Mouse (Mus musculus): Measurements from ENCODE around the gene Tshb. TPM values are rescaled to one million over a fixed set of nuclear protein-coding genes. Genes with fewer than 3 reads are reported as not detected.
A peak's percentile ranks its signal among the peaks of the same experiment; 100 is the strongest.

Gene Tshb
- not detected in 2 replicates for polyA plus RNA-seq (2011; ENCODE audit: insufficient read depth, insufficient read length, low replicate concordance, missing spikeins)

DNA sequence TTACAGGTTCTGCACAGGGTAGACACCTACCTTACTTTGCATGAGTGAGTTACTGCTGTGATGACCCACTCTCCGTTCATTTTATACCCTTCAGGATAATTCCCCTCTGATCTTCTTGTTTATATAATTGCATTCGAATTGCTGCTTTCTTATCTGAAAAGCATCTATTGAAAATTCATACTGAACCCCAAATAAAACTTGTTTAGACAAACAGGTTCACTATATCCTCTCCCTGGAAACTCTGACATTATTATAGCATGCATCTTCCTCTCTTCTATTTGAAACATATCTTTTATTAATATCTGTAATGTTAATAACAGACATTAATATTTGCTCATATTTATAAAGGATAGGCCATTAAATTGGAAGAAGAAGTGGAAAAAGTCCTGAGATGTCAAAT lies at the start of gene Tshb:
TSS of gene Tshb (minus strand) at position 101 of the 400 bp plus-strand sequence.
- Histone ChIP-seq H3K4me1 (ENCODE audit: control insufficient read depth, insufficient read depth, low read length) (no peaks in the 10 kb centered on the region), H3K4me3 (replicated peaks; ENCODE audit: control insufficient read depth, low read depth, low read length) (no peak within 1 kb of the TSS), H3K27ac (ENCODE audit: control insufficient read depth, insufficient read depth, low read depth, low read length, poor library complexity) (no peak within 1 kb of the TSS)
- WGBS, result 81% methylated on average over 2 of the region's 2 CpGs
- TF ChIP-seq POLR2A (IDR thresholded peaks at IDR 0.05; ENCODE audit: borderline replicate concordance, control insufficient read depth, low read depth, low read length) (no peak), CTCF (IDR thresholded peaks at IDR 0.05; ENCODE audit: control insufficient read depth, insufficient read depth, low read length) (no peak)

DNA sequence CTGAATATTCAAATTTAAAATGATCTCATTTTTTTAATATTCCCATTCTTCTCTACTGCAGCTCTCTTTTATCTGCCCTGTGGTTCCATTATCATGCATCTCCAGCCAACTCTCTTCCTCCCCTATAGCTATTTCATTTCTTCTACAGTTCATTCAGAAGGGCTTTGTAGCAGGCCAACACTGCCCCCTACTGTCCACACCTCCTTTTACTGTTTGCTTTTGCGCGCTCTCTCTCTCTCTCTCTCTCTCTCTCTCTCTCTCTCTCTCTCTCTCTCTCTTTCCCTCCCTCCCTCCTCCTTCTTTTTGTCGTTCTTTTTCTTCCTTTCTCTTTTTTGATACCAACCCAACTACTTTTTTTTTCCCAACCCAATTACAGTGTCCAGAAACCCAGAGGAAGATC lies 21.4 kb upstream of the Tshb start:
- Histone ChIP-seq H3K4me3 (replicated peaks; ENCODE audit: control insufficient read depth, low read depth, low read length) (no peak overlapping the region), H3K27ac (ENCODE audit: control insufficient read depth, insufficient read depth, low read depth, low read length, poor library complexity) (no peak overlapping the region), H3K4me1 (ENCODE audit: control insufficient read depth, insufficient read depth, low read length) (no peaks in the 10 kb centered on the region)
- WGBS, result 2% methylated on average over 3 of the region's 3 CpGs
- TF ChIP-seq POLR2A (IDR thresholded peaks at IDR 0.05; ENCODE audit: borderline replicate concordance, control insufficient read depth, low read depth, low read length) (no peak), CTCF (IDR thresholded peaks at IDR 0.05; ENCODE audit: control insufficient read depth, insufficient read depth, low read length) (peak; percentile 52)

DNA sequence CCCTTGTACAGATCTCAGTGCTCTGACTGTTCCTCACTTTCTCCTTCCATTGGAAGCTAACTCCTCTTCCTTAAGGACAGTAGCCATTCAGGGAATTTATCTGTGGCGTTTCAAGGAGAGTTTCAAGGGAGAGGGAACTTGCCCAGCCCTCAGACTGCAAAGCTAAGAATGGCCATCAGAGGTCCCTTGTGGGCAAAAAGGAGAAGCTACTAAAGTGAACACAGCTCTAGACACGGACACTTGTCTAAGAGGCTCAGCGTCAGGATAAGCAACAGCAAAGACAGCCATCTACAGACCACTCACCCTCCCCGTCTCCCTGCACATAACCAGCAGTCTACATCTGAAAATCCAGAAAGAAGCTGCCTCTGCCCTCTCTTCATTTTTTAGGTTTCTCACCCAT lies 4.9 kb upstream of the Tshb start:
- WGBS, result 6% methylated on average over 4 of the region's 4 CpGs
- TF ChIP-seq POLR2A (IDR thresholded peaks at IDR 0.05; ENCODE audit: borderline replicate concordance, control insufficient read depth, low read depth, low read length) (no peak), CTCF (IDR thresholded peaks at IDR 0.05; ENCODE audit: control insufficient read depth, insufficient read depth, low read length) (no peak)
- no peak overlapping the region for H3K27ac ChIP-seq (ENCODE audit: control insufficient read depth, insufficient read depth, low read depth, low read length, poor library complexity)
- H3K4me1 ChIP-seq (ENCODE audit: control insufficient read depth, insufficient read depth, low read length), result no peaks in the 10 kb centered on the region
- no peak overlapping the region for H3K4me3 ChIP-seq (replicated peaks; ENCODE audit: control insufficient read depth, low read depth, low read length)

DNA sequence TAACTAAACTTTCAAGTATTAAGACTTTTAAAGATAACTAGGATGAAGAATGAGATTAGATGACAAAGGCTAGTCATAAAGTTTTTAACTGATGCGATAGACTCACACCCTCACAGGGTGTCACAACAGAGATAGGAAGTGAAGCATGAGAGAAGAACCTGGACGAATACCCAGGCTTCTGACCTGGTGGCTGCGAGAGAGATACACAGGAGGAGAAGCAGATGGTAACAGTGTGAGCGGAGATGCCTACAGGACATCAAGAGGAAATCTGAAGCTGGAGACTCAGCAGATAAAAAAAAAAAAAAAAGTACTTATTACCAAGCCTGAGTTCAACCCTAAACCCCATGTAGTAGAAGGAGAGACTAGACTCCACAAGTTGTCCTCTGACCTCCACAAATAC lies 9.5 kb downstream of the Tshb start:
- no peaks in the 10 kb centered on the region for H3K4me1 ChIP-seq (ENCODE audit: control insufficient read depth, insufficient read depth, low read length)
- WGBS, result 76% methylated on average over 4 of the region's 4 CpGs
- no peak for TF ChIP-seq CTCF (IDR thresholded peaks at IDR 0.05; ENCODE audit: control insufficient read depth, insufficient read depth, low read length)
- no peak for TF ChIP-seq POLR2A (IDR thresholded peaks at IDR 0.05; ENCODE audit: borderline replicate concordance, control insufficient read depth, low read depth, low read length)

GRCm38 (mm10) chr3:102764850-102765249 lies 17.7 kb downstream of the Tshb start:
- no peak overlapping the region for H3K4me3 ChIP-seq (replicated peaks; ENCODE audit: control insufficient read depth, low read depth, low read length)
- no peaks in the 10 kb centered on the region for H3K4me1 ChIP-seq (ENCODE audit: control insufficient read depth, insufficient read depth, low read length)
- no peak overlapping the region for H3K27ac ChIP-seq (ENCODE audit: control insufficient read depth, insufficient read depth, low read depth, low read length, poor library complexity)
- TF ChIP-seq POLR2A (IDR thresholded peaks at IDR 0.05; ENCODE audit: borderline replicate concordance, control insufficient read depth, low read depth, low read length) (no peak), CTCF (IDR thresholded peaks at IDR 0.05; ENCODE audit: control insufficient read depth, insufficient read depth, low read length) (no peak)
- 84% methylated on average over 7 of the region's 7 CpGs for WGBS

More for the DNA sequence above, 9.5 kb downstream of the Tshb start:
- H3K27ac ChIP-seq (ENCODE audit: control insufficient read depth, insufficient read depth, low read depth, low read length, poor library complexity), result no peak overlapping the region
- no peak overlapping the region for H3K4me3 ChIP-seq (replicated peaks; ENCODE audit: control insufficient read depth, low read depth, low read length)

DNA sequence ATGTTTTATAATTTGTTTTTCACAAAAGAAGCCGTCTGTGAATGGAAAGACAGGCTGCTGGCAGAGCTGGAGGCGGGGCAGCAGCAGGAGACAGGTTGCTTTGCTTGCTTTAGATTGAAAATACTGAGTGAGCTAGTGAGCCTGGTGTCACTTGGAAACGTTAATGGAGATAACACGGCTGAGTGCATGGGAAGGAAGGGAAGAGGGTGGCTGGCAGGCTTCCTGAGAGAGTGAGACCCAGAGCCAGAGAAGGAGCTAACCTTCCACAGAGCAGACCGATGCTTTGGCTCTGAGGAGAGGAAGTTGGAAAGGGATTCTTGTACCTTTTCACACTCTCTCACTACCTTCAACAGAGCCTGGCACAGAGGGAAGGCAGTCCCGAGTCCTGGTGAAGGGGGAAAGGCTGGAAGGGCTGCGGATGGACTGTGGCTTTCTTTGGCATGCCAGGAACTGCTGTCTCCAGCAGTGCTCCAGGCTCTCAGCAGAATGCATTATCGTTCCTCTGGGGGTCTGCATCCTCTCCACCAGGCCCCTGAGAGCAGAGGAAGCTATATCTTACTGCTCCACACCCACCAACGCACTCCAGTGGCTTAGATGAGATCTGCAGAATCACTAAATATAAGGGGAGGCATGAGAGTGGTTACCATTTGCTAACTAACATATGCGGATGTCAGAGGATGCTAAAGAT lies 18.7 kb downstream of the Tshb start:
- 68% methylated on average over 10 of the region's 10 CpGs for WGBS
- Histone ChIP-seq H3K4me3 (replicated peaks; ENCODE audit: control insufficient read depth, low read depth, low read length) (no peak overlapping the region), H3K27ac (ENCODE audit: control insufficient read depth, insufficient read depth, low read depth, low read length, poor library complexity) (no peak overlapping the region), H3K4me1 (ENCODE audit: control insufficient read depth, insufficient read depth, low read length) (no peaks in the 10 kb centered on the region)
- TF ChIP-seq CTCF (IDR thresholded peaks at IDR 0.05; ENCODE audit: control insufficient read depth, insufficient read depth, low read length), result no peak
- no peak for TF ChIP-seq POLR2A (IDR thresholded peaks at IDR 0.05; ENCODE audit: borderline replicate concordance, control insufficient read depth, low read depth, low read length)

DNA sequence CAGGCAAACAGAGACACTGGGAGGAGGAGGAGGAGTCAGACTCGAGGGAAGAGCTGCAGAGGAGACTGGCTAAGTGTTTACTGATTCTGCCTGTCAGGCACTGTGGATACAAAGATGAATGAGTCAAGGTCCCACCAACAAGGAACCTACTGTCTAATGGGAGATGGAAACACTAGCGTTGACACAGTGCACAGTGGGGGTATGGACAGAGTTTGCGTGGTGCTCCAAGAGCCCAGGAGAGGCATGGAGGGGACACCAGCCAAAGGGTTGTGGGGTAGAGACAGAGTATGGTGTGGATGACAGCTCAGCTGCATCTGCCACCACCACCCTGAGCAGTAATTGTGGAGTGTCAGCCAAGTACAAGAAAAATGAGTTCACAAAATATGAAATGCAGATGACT lies 20.1 kb downstream of the Tshb start:
- no peaks in the 10 kb centered on the region for H3K4me1 ChIP-seq (ENCODE audit: control insufficient read depth, insufficient read depth, low read length)
- 85% methylated on average over 3 of the region's 3 CpGs for WGBS

GRCm38 (mm10) chr3:102760236-102760635 lies 22.3 kb downstream of the Tshb start:
- H3K4me3 ChIP-seq (replicated peaks; ENCODE audit: control insufficient read depth, low read depth, low read length), result no peak overlapping the region
- TF ChIP-seq POLR2A (IDR thresholded peaks at IDR 0.05; ENCODE audit: borderline replicate concordance, control insufficient read depth, low read depth, low read length) (no peak), CTCF (IDR thresholded peaks at IDR 0.05; ENCODE audit: control insufficient read depth, insufficient read depth, low read length) (no peak)
- WGBS, result 61% methylated on average over 3 of the region's 3 CpGs
- no peaks in the 10 kb centered on the region for H3K4me1 ChIP-seq (ENCODE audit: control insufficient read depth, insufficient read depth, low read length)
- H3K27ac ChIP-seq (ENCODE audit: control insufficient read depth, insufficient read depth, low read depth, low read length, poor library complexity), result no peak overlapping the region

More for the DNA sequence above, 20.1 kb downstream of the Tshb start:
- Histone ChIP-seq H3K27ac (ENCODE audit: control insufficient read depth, insufficient read depth, low read depth, low read length, poor library complexity) (no peak overlapping the region), H3K4me3 (replicated peaks; ENCODE audit: control insufficient read depth, low read depth, low read length) (no peak overlapping the region)
- TF ChIP-seq POLR2A (IDR thresholded peaks at IDR 0.05; ENCODE audit: borderline replicate concordance, control insufficient read depth, low read depth, low read length) (no peak), CTCF (IDR thresholded peaks at IDR 0.05; ENCODE audit: control insufficient read depth, insufficient read depth, low read length) (no peak)
